Mouse (Mus musculus) C2C12 (cell line): ENCODE data around the gene Aff3. TPM values are rescaled to one million over a fixed set of nuclear protein-coding genes. Genes with fewer than 3 reads are reported as not detected.

Experiments
- H3K27me3 ChIP-seq: one replicate; pipeline ENCODE4 v1.6.1; 2011; ENCODE audit not compliant: control insufficient read depth, insufficient read depth, insufficient read length
- H3K36me3 ChIP-seq: one replicate; pipeline ENCODE4 v1.6.1; 2011; ENCODE audit not compliant: control insufficient read depth, insufficient read depth
- H3K4me3 ChIP-seq: one replicate; pipeline ENCODE4 v1.5.1; 2011; ENCODE audit warnings: mild to moderate bottlenecking, control low read depth; ENCODE audit not compliant: poor library complexity, insufficient read depth, severe bottlenecking
- H3K79me2 ChIP-seq: one replicate; pipeline ENCODE4 v1.6.1; 2011; ENCODE audit not compliant: control insufficient read depth, insufficient read depth
- H3K79me3 ChIP-seq: one replicate; pipeline ENCODE4 v1.6.1; 2011; ENCODE audit warnings: low read depth, control low read depth
- H3ac ChIP-seq: one replicate; pipeline ENCODE3; 2011; ENCODE audit warnings: low read depth; ENCODE audit not compliant: control insufficient read depth, insufficient read length
- CEBPB ChIP-seq: IDR thresholded peaks from one replicate; pipeline ENCODE4 v1.6.1; 2011; ENCODE audit warnings: low read depth, mild to moderate bottlenecking, control low read depth, moderate library complexity
- CTCF ChIP-seq: IDR thresholded peaks from one replicate; pipeline ENCODE4 v1.5.1; 2011; ENCODE audit not compliant: control insufficient read depth, insufficient read depth, insufficient read length
- FOSL1 ChIP-seq: IDR thresholded peaks from one replicate; pipeline ENCODE4 v1.8.0; 2011; ENCODE audit warnings: mild to moderate bottlenecking, low read length; ENCODE audit not compliant: poor library complexity, insufficient read depth, severe bottlenecking
- MAX ChIP-seq: IDR thresholded peaks from one replicate; pipeline ENCODE4 v1.6.1; 2011; ENCODE audit warnings: mild to moderate bottlenecking, control low read depth
- MYOD1 ChIP-seq: IDR thresholded peaks from one replicate; pipeline ENCODE4 v1.6.1; 2011; ENCODE audit warnings: low read depth; ENCODE audit not compliant: control insufficient read depth, insufficient read length
- MYOG ChIP-seq: IDR thresholded peaks from one replicate; pipeline ENCODE4 v1.6.1; 2011; ENCODE audit not compliant: control insufficient read depth, insufficient read length; ENCODE audit errors: extremely low read depth
- USF1 ChIP-seq: IDR thresholded peaks from one replicate; pipeline ENCODE4 v1.6.1; 2011; ENCODE audit warnings: low read depth, mild to moderate bottlenecking, control low read depth, moderate library complexity
- polyA plus RNA-seq: library from polyadenylated mRNA; unstranded; fragments of >200 nt; fragmentation: generic; extraction: Trizol; gene quantifications from one replicate; pipeline ENCODE4 v1.2.1, GENCODE M21; 2012; ENCODE audit warnings: missing spikeins

The Aff3 gene
- polyA plus RNA-seq, 1 experiment: not detected

DNA sequence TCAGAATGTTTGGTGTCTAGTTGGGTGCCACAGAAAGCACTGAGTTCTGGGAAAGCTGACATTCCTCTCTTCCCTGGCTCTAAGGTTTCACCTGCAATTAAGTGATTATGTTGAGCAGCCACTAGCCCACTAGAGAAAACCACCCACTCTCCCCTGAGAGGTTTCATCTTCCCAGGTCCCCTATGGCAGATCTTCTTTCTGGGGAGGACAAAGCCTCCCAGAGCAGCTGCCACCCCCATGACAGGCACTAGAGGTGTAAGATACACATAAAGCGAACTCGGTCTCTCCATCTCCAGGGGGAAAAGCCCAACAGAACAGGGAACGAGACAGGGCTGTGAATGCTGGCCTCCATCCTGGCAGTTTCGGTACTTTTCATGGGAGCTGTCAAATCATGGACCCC, 492.9 kb downstream of the Aff3 start:
- peaks cover 8% of the 10 kb centered on the region for H3K27me3 ChIP-seq
- TF ChIP-seq USF1 (no peak), FOSL1 (no peak), MAX (no peak), CEBPB (no peak), MYOD1 (no peak)
- H3ac ChIP-seq: no peak overlapping the region
- H3K79me3 ChIP-seq: no peaks in the 10 kb centered on the region
- no peaks in the 10 kb centered on the region for H3K79me2 ChIP-seq
- no peaks in the 10 kb centered on the region for H3K36me3 ChIP-seq
- H3K4me3 ChIP-seq: no peak overlapping the region

DNA sequence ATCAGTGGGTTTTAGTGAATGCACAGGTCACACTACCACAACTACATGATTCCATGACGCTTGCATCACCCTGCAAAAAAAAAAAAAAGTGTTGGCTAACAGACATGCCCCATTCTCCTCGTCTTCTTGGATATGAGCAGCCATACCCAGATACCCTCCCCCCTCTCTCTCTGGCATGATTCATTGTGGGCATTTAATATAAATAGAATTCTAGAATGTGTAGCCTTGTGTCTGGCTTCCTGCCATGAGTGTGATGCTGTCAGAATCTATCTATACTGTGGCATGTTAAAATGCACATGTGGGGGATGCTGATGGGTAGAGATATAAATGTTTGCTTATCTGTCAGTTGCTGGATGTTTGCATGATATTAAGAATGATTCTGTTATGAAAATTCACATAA, 499.1 kb downstream of the Aff3 start:
- Histone ChIP-seq H3K79me3 (no peaks in the 10 kb centered on the region), H3ac (no peak overlapping the region), H3K4me3 (no peak overlapping the region), H3K79me2 (no peaks in the 10 kb centered on the region), H3K36me3 (no peaks in the 10 kb centered on the region), H3K27me3 (no peaks in the 10 kb centered on the region)
- TF ChIP-seq USF1 (no peak), MYOD1 (no peak), FOSL1 (no peak), CTCF (no peak), MYOG (no peak), MAX (no peak), CEBPB (no peak)

DNA sequence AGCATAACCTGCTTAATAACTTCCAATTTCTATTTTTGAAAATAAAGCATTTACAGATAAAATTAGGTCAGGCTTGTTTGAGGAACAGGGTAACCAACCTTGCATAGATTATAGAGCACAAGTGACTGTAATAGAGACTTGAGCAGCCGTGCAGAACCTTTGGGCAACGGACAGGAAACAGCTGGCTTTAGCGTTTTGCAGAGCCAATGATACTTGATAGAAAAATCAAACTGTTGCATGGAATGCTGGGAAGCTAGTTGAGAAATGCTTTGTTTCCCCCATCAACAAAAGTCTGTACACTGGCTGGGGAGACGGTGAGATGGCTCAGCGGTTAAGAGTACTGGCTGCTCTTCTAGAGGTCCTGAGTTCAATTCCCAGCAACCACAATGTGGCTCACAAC, 514.7 kb downstream of the Aff3 start:
- H3K79me3 ChIP-seq: no peaks in the 10 kb centered on the region
- no peaks in the 10 kb centered on the region for H3K27me3 ChIP-seq
- H3ac ChIP-seq: no peak overlapping the region
- H3K79me2 ChIP-seq: no peaks in the 10 kb centered on the region
- TF ChIP-seq CTCF: no peak
- no peak for TF ChIP-seq CEBPB
- no peak for TF ChIP-seq USF1
- TF ChIP-seq MYOG: no peak
- TF ChIP-seq MYOD1: no peak
- no peak for TF ChIP-seq MAX
- no peak for TF ChIP-seq FOSL1
- H3K4me3 ChIP-seq: no peak overlapping the region
- no peaks in the 10 kb centered on the region for H3K36me3 ChIP-seq

- Histone ChIP-seq H3ac (no peak overlapping the region), H3K79me2 (no peaks in the 10 kb centered on the region), H3K27me3 (no peaks in the 10 kb centered on the region), H3K79me3 (no peaks in the 10 kb centered on the region), H3K4me3 (no peak overlapping the region), H3K36me3 (no peaks in the 10 kb centered on the region)
- no peak for TF ChIP-seq MAX
- no peak for TF ChIP-seq FOSL1
- no peak for TF ChIP-seq MYOD1
- TF ChIP-seq USF1: no peak
- no peak for TF ChIP-seq CEBPB
- TF ChIP-seq CTCF: no peak
- no peak for TF ChIP-seq MYOG
Measured at GRCm38 (mm10) chr1:38146008-38146407, 518.7 kb downstream of the Aff3 start.

GRCm38 (mm10) chr1:38141371-38141770, 523.4 kb downstream of the Aff3 start:
- H3K79me2 ChIP-seq: no peaks in the 10 kb centered on the region
- peaks cover 4% of the 10 kb centered on the region for H3K27me3 ChIP-seq
- no peaks in the 10 kb centered on the region for H3K79me3 ChIP-seq
- no peak overlapping the region for H3ac ChIP-seq
- no peaks in the 10 kb centered on the region for H3K36me3 ChIP-seq
- H3K4me3 ChIP-seq: no peak overlapping the region
- TF ChIP-seq CEBPB (no peak), USF1 (no peak), MYOD1 (no peak), MAX (no peak), CTCF (no peak), MYOG (no peak), FOSL1 (no peak)

DNA sequence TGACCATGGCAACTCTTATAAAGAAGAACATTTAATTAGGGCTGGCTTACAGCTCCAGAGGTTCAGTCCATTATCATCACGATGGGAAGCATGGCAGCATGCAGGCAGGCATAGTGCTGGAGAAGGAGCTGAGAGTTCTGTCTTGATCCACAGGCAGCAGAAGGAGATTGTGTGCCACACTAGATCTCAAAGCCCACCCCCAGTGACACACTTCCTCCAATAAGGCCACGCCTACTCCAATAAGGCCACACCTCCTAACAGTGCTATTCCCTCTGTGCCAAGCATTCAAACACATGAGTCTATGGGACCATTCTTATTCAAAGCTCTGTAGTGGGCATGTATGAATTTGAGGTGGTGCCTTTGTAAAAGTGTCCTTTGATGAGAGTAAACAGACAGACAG, 523.8 kb downstream of the Aff3 start:
- H3K79me3 ChIP-seq: no peaks in the 10 kb centered on the region
- H3K27me3 ChIP-seq: peaks cover 4% of the 10 kb centered on the region
- no peaks in the 10 kb centered on the region for H3K79me2 ChIP-seq
- H3K36me3 ChIP-seq: no peaks in the 10 kb centered on the region
- H3ac ChIP-seq: no peak overlapping the region
- no peak overlapping the region for H3K4me3 ChIP-seq
- no peak for TF ChIP-seq MYOD1
- TF ChIP-seq FOSL1: no peak
- no peak for TF ChIP-seq USF1
- TF ChIP-seq MAX: no peak
